Mouse (Mus musculus) intestine, postnatal 0 days (tissue): ENCODE data around the gene Agxt. TPM values are rescaled to one million over a fixed set of nuclear protein-coding genes. Genes with fewer than 3 reads are reported as not detected.
A peak's percentile ranks its signal among the peaks of the same experiment; 100 is the strongest.

ENCODE experiments used
- ATAC-seq: fragments of 200-750 bp; cut with Nextera tagmentation; 2 replicates; pipeline ENCODE4 v1.8.0; 2017; ENCODE audit warnings: mild to moderate bottlenecking, moderate TSS enrichment, moderate library complexity
- H3K27ac ChIP-seq: fragments of 300-500 bp; sonication (generic); 2 replicates; pipeline ENCODE4 v1.5.1; 2014; ENCODE audit warnings: mild to moderate bottlenecking, low read depth, low read length, moderate library complexity
- H3K27me3 ChIP-seq: fragments of 300-500 bp; sonication (generic); replicated peaks from 2 replicates; pipeline ENCODE4 v1.6.1; 2014; ENCODE audit warnings: low read length, mixed read lengths; ENCODE audit not compliant: control insufficient read depth, insufficient read depth
- H3K36me3 ChIP-seq: fragments of 300-500 bp; sonication (generic); 2 replicates; pipeline ENCODE4 v1.6.1; 2014; ENCODE audit warnings: mild to moderate bottlenecking, moderate library complexity; ENCODE audit not compliant: control insufficient read depth, insufficient read depth
- H3K4me1 ChIP-seq: fragments of 300-500 bp; sonication (generic); replicated peaks from 2 replicates; pipeline ENCODE4 v1.6.1; 2014; ENCODE audit warnings: antibody characterized with exemption, low read length, mixed read lengths; ENCODE audit not compliant: control insufficient read depth, insufficient read depth
- H3K4me2 ChIP-seq: fragments of 300-500 bp; sonication (generic); replicated peaks from 2 replicates; pipeline ENCODE4 v1.6.1; 2014; ENCODE audit warnings: low read depth, mild to moderate bottlenecking, moderate library complexity
- H3K4me3 ChIP-seq: fragments of 300-500 bp; sonication (generic); 2 replicates; pipeline ENCODE4 v1.5.1; 2014; ENCODE audit warnings: low read depth, low read length
- H3K9ac ChIP-seq: fragments of 300-500 bp; sonication (generic); 2 replicates; pipeline ENCODE4 v1.6.1; 2014; ENCODE audit warnings: mild to moderate bottlenecking, low read depth, low read length
- H3K9me3 ChIP-seq: fragments of 300-500 bp; sonication (generic); 2 replicates; pipeline ENCODE4 v1.6.1; 2016; ENCODE audit warnings: mixed run types; ENCODE audit not compliant: control insufficient read depth
- CTCF ChIP-seq: sonication (generic); IDR thresholded peaks from 2 replicates; pipeline ENCODE4 v1.5.1; 2016; ENCODE audit warnings: low read depth, mild to moderate bottlenecking, control low read depth, antibody characterized with exemption, moderate library complexity
- whole genome bisulfite sequencing: fragments of 180-500 bp; shearing (Covaris S2); extraction: QIAGEN DNeasy Blood & Tissue Kit; methylation state at CpG from one replicate; pipeline ENCODE4 v1.1.7; 2014; 5-methylcytosine and 5-hydroxymethylcytosine counted together
- polyA plus RNA-seq: library from polyadenylated mRNA; unstranded; fragments of >200 nt; fragmentation: Nextera tagmentation; extraction: Ambion mirVana; gene quantifications from 2 replicates; pipeline ENCODE4 v1.2.1, GENCODE M21; 2015

Agxt gene
- polyA plus RNA-seq, 1 experiment from 2014 or later: 3.5 TPM

GRCm38 (mm10) chr1:93139713-93140112 is 4.7 kb downstream of the Agxt start:
- Histone ChIP-seq H3K27me3 (no peaks in the 10 kb centered on the region), H3K4me3 (no peak overlapping the region), H3K9me3 (no peaks in the 10 kb centered on the region), H3K9ac (no peak overlapping the region), H3K4me1 (peaks cover 7% of the 10 kb centered on the region), H3K4me2 (no peak overlapping the region), H3K27ac (no peak overlapping the region), H3K36me3 (no peaks in the 10 kb centered on the region)
- no peak for TF ChIP-seq CTCF
- ATAC-seq: no peak
- WGBS: 76% methylated on average over 7 of the region's 7 CpGs

GRCm38 (mm10) chr1:93142871-93143270 is 7.8 kb downstream of the Agxt start:
- peaks cover 6% of the 10 kb centered on the region for H3K4me1 ChIP-seq
- no peak overlapping the region for H3K9ac ChIP-seq
- no peak overlapping the region for H3K27ac ChIP-seq
- H3K36me3 ChIP-seq: no peaks in the 10 kb centered on the region
- H3K27me3 ChIP-seq: no peaks in the 10 kb centered on the region
- no peak for ATAC-seq
- H3K4me2 ChIP-seq: no peak overlapping the region
- no peak for TF ChIP-seq CTCF
- no peak overlapping the region for H3K4me3 ChIP-seq
- no peaks in the 10 kb centered on the region for H3K9me3 ChIP-seq
- 73% methylated on average over 1 of the region's 1 CpGs for WGBS

- ATAC-seq: no peak
- no peaks in the 10 kb centered on the region for H3K36me3 ChIP-seq
- no peaks in the 10 kb centered on the region for H3K4me1 ChIP-seq
- H3K9me3 ChIP-seq: no peaks in the 10 kb centered on the region
- H3K9ac ChIP-seq: no peak overlapping the region
- 77% methylated on average over 9 of the region's 9 CpGs for WGBS
- TF ChIP-seq CTCF: no peak
- H3K4me3 ChIP-seq: no peak overlapping the region
- no peaks in the 10 kb centered on the region for H3K27me3 ChIP-seq
- H3K4me2 ChIP-seq: no peak overlapping the region
- H3K27ac ChIP-seq: no peak overlapping the region
Measured at GRCm38 (mm10) chr1:93144176-93144575, 9.1 kb downstream of the Agxt start.

GRCm38 (mm10) chr1:93150907-93151661 is 16.0 kb downstream of the Agxt start:
- Histone ChIP-seq H3K9ac (no peak overlapping the region), H3K27me3 (no peaks in the 10 kb centered on the region), H3K4me2 (no peak overlapping the region), H3K27ac (no peak overlapping the region), H3K4me3 (no peak overlapping the region), H3K36me3 (peaks cover 7% of the 10 kb centered on the region), H3K4me1 (no peaks in the 10 kb centered on the region), H3K9me3 (no peaks in the 10 kb centered on the region)
- no peak for TF ChIP-seq CTCF
- WGBS: 71% methylated on average over 2 of the region's 2 CpGs
- ATAC-seq: no peak

GRCm38 (mm10) chr1:93157566-93157965 is 22.5 kb downstream of the Agxt start:
- H3K27ac ChIP-seq: no peak overlapping the region
- H3K36me3 ChIP-seq: peaks cover 4% of the 10 kb centered on the region
- H3K9me3 ChIP-seq: no peaks in the 10 kb centered on the region
- ATAC-seq: 0 out of 2 replicates have a peak, but pooled peaks have one; percentile 25
- no peak overlapping the region for H3K4me3 ChIP-seq
- TF ChIP-seq CTCF: no peak
- 48% methylated on average over 4 of the region's 4 CpGs for WGBS
- H3K27me3 ChIP-seq: no peaks in the 10 kb centered on the region
- H3K9ac ChIP-seq: no peak overlapping the region
- peaks cover 19% of the 10 kb centered on the region for H3K4me1 ChIP-seq
- H3K4me2 ChIP-seq: peak overlapping the region; percentile 65

- TF ChIP-seq CTCF: no peak
- no peak for ATAC-seq
- Histone ChIP-seq H3K9me3 (no peaks in the 10 kb centered on the region), H3K36me3 (no peaks in the 10 kb centered on the region; the same call in 1 of the 2 replicates), H3K4me2 (peak overlapping the region; percentile 65), H3K27ac (no peak overlapping the region), H3K4me3 (peak overlapping the region; percentile 30), H3K4me1 (peaks cover 19% of the 10 kb centered on the region), H3K9ac (no peak overlapping the region), H3K27me3 (no peaks in the 10 kb centered on the region)
- WGBS: 51% methylated on average over 8 of the region's 8 CpGs
Measured at GRCm38 (mm10) chr1:93158916-93159315, 23.9 kb downstream of the Agxt start.
